Mouse (Mus musculus): ENCODE data around the gene Smurf2. TPM values are rescaled to one million over a fixed set of nuclear protein-coding genes. Genes with fewer than 3 reads are reported as not detected.

Gene Smurf2
- 4.4 and 6.9 TPM in 2 replicates for total RNA-seq (2015; ENCODE audit: low replicate concordance)
- total RNA-seq (2017; ENCODE audit: low replicate concordance) = 7.7 and 8.5 TPM in 2 replicates

- ATAC-seq (replicated peaks; ENCODE audit: low FRiP score, poor library complexity, severe bottlenecking) = peak; percentile 92
These were observed at the start of gene Smurf2 for GRCm38 (mm10) chr11:106920551-106921379. Gene Smurf2 (minus strand): TSS chr11:106920715.

GRCm38 (mm10) chr11:106969798-106970197, 49.3 kb upstream of the Smurf2 start:
- ATAC-seq (replicated peaks; ENCODE audit: low FRiP score, poor library complexity, severe bottlenecking) = no peak

GRCm38 (mm10) chr11:106967630-106968029, 47.1 kb upstream of the Smurf2 start:
- no peak for ATAC-seq (replicated peaks; ENCODE audit: low FRiP score, poor library complexity, severe bottlenecking)

- ATAC-seq (replicated peaks; ENCODE audit: low FRiP score, poor library complexity, severe bottlenecking) = no peak
These were observed 45.4 kb upstream of the Smurf2 start for GRCm38 (mm10) chr11:106965881-106966280.

- ATAC-seq (replicated peaks; ENCODE audit: low FRiP score, poor library complexity, severe bottlenecking) = no peak
These were observed 41.8 kb upstream of the Smurf2 start for GRCm38 (mm10) chr11:106962310-106962709.

GRCm38 (mm10) chr11:106961471-106962081, 41.1 kb upstream of the Smurf2 start:
- no peak for ATAC-seq (replicated peaks; ENCODE audit: low FRiP score, poor library complexity, severe bottlenecking)

- ATAC-seq (replicated peaks; ENCODE audit: low FRiP score, poor library complexity, severe bottlenecking) = no peak
These were observed 38.6 kb upstream of the Smurf2 start for GRCm38 (mm10) chr11:106959121-106959520.

- ATAC-seq (replicated peaks; ENCODE audit: low FRiP score, poor library complexity, severe bottlenecking) = no peak
These were observed 38.0 kb upstream of the Smurf2 start for GRCm38 (mm10) chr11:106958407-106959071.

- no peak for ATAC-seq (replicated peaks; ENCODE audit: low FRiP score, poor library complexity, severe bottlenecking)
These were observed 36.9 kb upstream of the Smurf2 start for GRCm38 (mm10) chr11:106957271-106957980.

- ATAC-seq (replicated peaks; ENCODE audit: low FRiP score, poor library complexity, severe bottlenecking) = no peak
These were observed 34.1 kb upstream of the Smurf2 start for GRCm38 (mm10) chr11:106954566-106954965.

GRCm38 (mm10) chr11:106954116-106954515, 33.6 kb upstream of the Smurf2 start:
- no peak for ATAC-seq (replicated peaks; ENCODE audit: low FRiP score, poor library complexity, severe bottlenecking)

GRCm38 (mm10) chr11:106937306-106937705, 16.8 kb upstream of the Smurf2 start:
- no peak for ATAC-seq (replicated peaks; ENCODE audit: low FRiP score, poor library complexity, severe bottlenecking)

GRCm38 (mm10) chr11:106930366-106930765, 9.9 kb upstream of the Smurf2 start:
- ATAC-seq (replicated peaks; ENCODE audit: low FRiP score, poor library complexity, severe bottlenecking) = no peak

GRCm38 (mm10) chr11:106928935-106929334, 8.4 kb upstream of the Smurf2 start:
- ATAC-seq (replicated peaks; ENCODE audit: low FRiP score, poor library complexity, severe bottlenecking) = no peak

GRCm38 (mm10) chr11:106927950-106928349, 7.4 kb upstream of the Smurf2 start:
- no peak for ATAC-seq (replicated peaks; ENCODE audit: low FRiP score, poor library complexity, severe bottlenecking)

GRCm38 (mm10) chr11:106927226-106927625, 6.7 kb upstream of the Smurf2 start:
- ATAC-seq (replicated peaks; ENCODE audit: low FRiP score, poor library complexity, severe bottlenecking) = no peak

- ATAC-seq (replicated peaks; ENCODE audit: low FRiP score, poor library complexity, severe bottlenecking) = no peak
These were observed 6.2 kb upstream of the Smurf2 start for GRCm38 (mm10) chr11:106926732-106927131.

GRCm38 (mm10) chr11:106919612-106920550, 634 bp downstream of the Smurf2 start:
- ATAC-seq (replicated peaks; ENCODE audit: low FRiP score, poor library complexity, severe bottlenecking) = peak; percentile 61

GRCm38 (mm10) chr11:106918901-106919300, 1.6 kb downstream of the Smurf2 start:
- no peak for ATAC-seq (replicated peaks; ENCODE audit: low FRiP score, poor library complexity, severe bottlenecking)

Measured in erythroblast, adult 5-6 weeks (primary cell).